Mouse (Mus musculus) hindbrain, embryonic 11.5 days (tissue): ENCODE data around the gene Muc3a. TPM values are rescaled to one million over a fixed set of nuclear protein-coding genes. Genes with fewer than 3 reads are reported as not detected.

Experiments
- ATAC-seq: fragments of 200-750 bp; cut with Nextera tagmentation; 2 replicates; pipeline ENCODE4 v1.8.0; 2017; ENCODE audit warnings: mild to moderate bottlenecking, moderate TSS enrichment, moderate library complexity; ENCODE audit not compliant: low FRiP score
- DNase-seq: peaks from one replicate; pipeline ENCODE4 v3.0.0-alpha.2; 2015; ENCODE audit warnings: low spot score
- H3K27ac ChIP-seq: fragments of 300-500 bp; sonication (generic); 2 replicates; pipeline ENCODE4 v1.5.1; 2014; ENCODE audit warnings: mild to moderate bottlenecking, low read depth, low read length
- H3K27me3 ChIP-seq: fragments of 300-500 bp; sonication (generic); 2 replicates; pipeline ENCODE4 v1.6.1; 2014; ENCODE audit warnings: mild to moderate bottlenecking, low read length, moderate library complexity, mixed read lengths; ENCODE audit not compliant: control insufficient read depth, insufficient read depth
- H3K36me3 ChIP-seq: fragments of 300-500 bp; sonication (generic); 2 replicates; pipeline ENCODE4 v1.6.1; 2014; ENCODE audit warnings: mild to moderate bottlenecking, low read length, moderate library complexity, mixed read lengths; ENCODE audit not compliant: control insufficient read depth, insufficient read depth
- H3K4me1 ChIP-seq: fragments of 300-500 bp; sonication (generic); replicated peaks from 2 replicates; pipeline ENCODE4 v1.6.1; 2014; ENCODE audit warnings: low read length, mixed read lengths; ENCODE audit not compliant: control insufficient read depth, insufficient read depth
- H3K4me2 ChIP-seq: fragments of 300-500 bp; sonication (generic); replicated peaks from 2 replicates; pipeline ENCODE4 v1.6.1; 2014; ENCODE audit warnings: mild to moderate bottlenecking, low read depth, low read length
- H3K4me3 ChIP-seq: fragments of 300-500 bp; sonication (generic); 2 replicates; pipeline ENCODE4 v1.5.1; 2014; ENCODE audit warnings: low read depth, low read length
- H3K9ac ChIP-seq: fragments of 300-500 bp; sonication (generic); 2 replicates; pipeline ENCODE4 v1.6.1; 2014; ENCODE audit warnings: low read depth, low read length
- H3K9me3 ChIP-seq: fragments of 300-500 bp; sonication (generic); 2 replicates; pipeline ENCODE4 v1.6.1; 2016; ENCODE audit warnings: low read length; ENCODE audit not compliant: control insufficient read depth
- WGBS: fragments of 180-500 bp; shearing (Covaris S2); extraction: QIAGEN DNeasy Blood & Tissue Kit; methylation state at CpG from one replicate; pipeline ENCODE4 v1.1.7; 2014; 5-methylcytosine and 5-hydroxymethylcytosine counted together
- polyA plus RNA-seq: library from polyadenylated mRNA; unstranded; fragments of >200 nt; fragmentation: Nextera tagmentation; extraction: Ambion mirVana; gene quantifications from 2 replicates; pipeline ENCODE4 v1.2.1, GENCODE M21; 2014

The Muc3a gene
- polyA plus RNA-seq, result 0.14 TPM in 1 of 2 replicates, not detected in the other

- no peaks in the 10 kb centered on the region for H3K36me3 ChIP-seq
- ATAC-seq (no peak), DNase-seq (no peak)
- no peaks in the 10 kb centered on the region for H3K9me3 ChIP-seq
- H3K4me1 ChIP-seq, result no peaks in the 10 kb centered on the region
- WGBS, result 61% methylated on average over 2 of the region's 2 CpGs
- H3K4me3 ChIP-seq, result no peak within 1 kb of the TSS
- H3K27me3 ChIP-seq, result no peaks in the 10 kb centered on the region
- no peak within 1 kb of the TSS for H3K9ac ChIP-seq
- H3K4me2 ChIP-seq, result no peak within 1 kb of the TSS
- H3K27ac ChIP-seq, result no peak within 1 kb of the TSS
Measured at GRCm38 (mm10) chr5:137212289-137212688, at the start of gene Muc3a. Gene Muc3a, minus strand, starts transcription at chr5:137212389.

GRCm38 (mm10) chr5:137211114-137211829 is 917 bp downstream of the Muc3a start:
- Histone ChIP-seq H3K4me2 (no peak overlapping the region), H3K9me3 (no peaks in the 10 kb centered on the region), H3K27me3 (no peaks in the 10 kb centered on the region), H3K36me3 (no peaks in the 10 kb centered on the region), H3K9ac (no peak overlapping the region), H3K4me3 (no peak overlapping the region), H3K4me1 (no peaks in the 10 kb centered on the region), H3K27ac (no peak overlapping the region)
- ATAC-seq (no peak), DNase-seq (no peak)
- 17% methylated on average over 17 of the region's 17 CpGs for WGBS

DNA sequence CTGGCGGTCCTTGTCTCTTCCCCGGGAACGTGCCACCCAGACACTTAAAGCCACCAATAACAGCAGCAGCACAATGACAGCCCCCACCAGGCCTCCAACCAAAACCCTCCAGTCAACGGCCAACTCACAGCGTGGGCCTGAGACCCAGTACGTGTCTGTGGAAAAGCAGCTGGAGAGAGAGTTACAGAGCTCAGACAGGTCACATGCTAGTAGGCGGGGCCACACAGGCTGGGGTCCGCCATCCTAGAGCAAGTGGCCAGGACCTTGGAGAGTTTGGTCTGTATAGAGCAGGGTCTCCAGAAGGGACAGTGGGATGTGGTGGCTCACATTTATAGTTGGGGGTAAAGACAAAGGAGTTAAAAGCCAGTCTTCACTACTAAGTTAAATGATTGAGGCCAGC is 1.5 kb downstream of the Muc3a start:
- Histone ChIP-seq H3K9me3 (no peaks in the 10 kb centered on the region), H3K27me3 (no peaks in the 10 kb centered on the region), H3K27ac (no peak overlapping the region), H3K9ac (no peak overlapping the region), H3K4me3 (no peak overlapping the region), H3K4me1 (no peaks in the 10 kb centered on the region), H3K36me3 (no peaks in the 10 kb centered on the region), H3K4me2 (no peak overlapping the region)
- DNase-seq (no peak), ATAC-seq (no peak)
- 68% methylated on average over 8 of the region's 8 CpGs for WGBS

DNA sequence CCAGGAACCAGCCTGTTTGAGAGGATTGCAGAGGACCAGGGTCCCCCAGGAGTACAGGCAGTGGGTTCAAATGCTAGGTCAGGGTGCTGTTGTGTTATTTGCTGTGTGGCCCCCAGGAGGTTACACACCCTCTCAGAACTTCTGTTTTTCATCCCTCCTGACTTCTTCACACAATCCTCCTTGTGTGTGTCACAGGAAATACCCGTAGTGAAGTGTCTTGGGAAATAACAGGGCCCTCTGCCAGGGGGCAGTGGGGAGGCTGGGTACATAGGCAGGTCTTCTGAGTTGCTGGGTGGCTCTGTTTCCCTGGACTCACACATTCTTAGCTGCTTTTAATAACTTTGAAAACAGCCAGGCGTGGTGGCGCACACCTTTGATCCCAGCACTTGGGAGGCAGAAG is 6.9 kb downstream of the Muc3a start:
- Histone ChIP-seq H3K4me1 (no peaks in the 10 kb centered on the region), H3K9ac (no peak overlapping the region), H3K4me2 (no peak overlapping the region), H3K4me3 (no peak overlapping the region), H3K27ac (no peak overlapping the region), H3K27me3 (no peaks in the 10 kb centered on the region), H3K36me3 (no peaks in the 10 kb centered on the region), H3K9me3 (no peaks in the 10 kb centered on the region)
- 89% methylated on average over 3 of the region's 3 CpGs for WGBS
- no peak for DNase-seq
- ATAC-seq, result no peak

- Histone ChIP-seq H3K27ac (no peak overlapping the region), H3K4me2 (no peak overlapping the region), H3K9me3 (no peaks in the 10 kb centered on the region), H3K27me3 (no peaks in the 10 kb centered on the region), H3K9ac (no peak overlapping the region), H3K4me1 (no peaks in the 10 kb centered on the region), H3K36me3 (no peaks in the 10 kb centered on the region), H3K4me3 (no peak overlapping the region)
- ATAC-seq (no peak), DNase-seq (no peak)
- WGBS, result 86% methylated on average over 8 of the region's 8 CpGs
Measured at GRCm38 (mm10) chr5:137194488-137195120, 17.6 kb downstream of the Muc3a start.

- Histone ChIP-seq H3K4me1 (no peaks in the 10 kb centered on the region), H3K9me3 (no peaks in the 10 kb centered on the region), H3K4me2 (no peak overlapping the region), H3K4me3 (no peak overlapping the region), H3K27me3 (no peaks in the 10 kb centered on the region), H3K27ac (no peak overlapping the region), H3K36me3 (no peaks in the 10 kb centered on the region), H3K9ac (no peak overlapping the region)
- ATAC-seq, result no peak
- no peak for DNase-seq
- 72% methylated on average over 8 of the region's 8 CpGs for WGBS
Measured at GRCm38 (mm10) chr5:137193279-137193952, 18.8 kb downstream of the Muc3a start.

DNA sequence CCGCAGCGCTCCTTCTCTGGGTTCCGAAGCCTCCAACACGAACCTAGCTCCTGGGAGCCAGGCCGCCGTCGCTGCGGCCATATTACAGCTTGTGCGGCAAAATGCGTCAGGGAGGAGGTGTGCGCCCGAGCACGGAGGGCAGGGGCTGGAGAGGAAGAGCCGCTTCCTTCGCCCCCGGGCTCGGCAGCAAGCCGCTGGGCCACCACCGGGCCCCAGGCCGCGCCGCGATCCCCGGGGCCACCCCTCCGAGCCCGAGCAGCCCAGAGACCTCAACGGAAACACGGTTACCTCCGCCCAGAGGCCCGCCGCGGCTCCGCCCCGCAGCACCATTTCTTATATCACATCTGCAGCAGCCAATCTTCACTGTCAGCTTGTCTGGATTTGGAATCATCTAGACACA is 22.9 kb downstream of the Muc3a start:
- Histone ChIP-seq H3K9me3 (no peaks in the 10 kb centered on the region), H3K4me1 (no peaks in the 10 kb centered on the region), H3K4me3 (peak overlapping the region; percentile 42), H3K27ac (no peak overlapping the region), H3K27me3 (no peaks in the 10 kb centered on the region), H3K36me3 (no peaks in the 10 kb centered on the region), H3K4me2 (peak overlapping the region; percentile 76), H3K9ac (peak overlapping the region; percentile 75)
- DNase-seq, result peak; percentile 56
- WGBS, result 4% methylated on average over 34 of the region's 34 CpGs
- ATAC-seq, result no peak

GRCm38 (mm10) chr5:137185362-137185761 is 26.8 kb downstream of the Muc3a start:
- Histone ChIP-seq H3K4me2 (no peak overlapping the region), H3K4me1 (no peaks in the 10 kb centered on the region), H3K27ac (no peak overlapping the region), H3K9ac (no peak overlapping the region), H3K27me3 (no peaks in the 10 kb centered on the region), H3K36me3 (no peaks in the 10 kb centered on the region), H3K4me3 (no peak overlapping the region), H3K9me3 (no peaks in the 10 kb centered on the region)
- ATAC-seq (no peak), DNase-seq (no peak)
- WGBS, result 95% methylated on average over 8 of the region's 8 CpGs
